Mouse (Mus musculus) heart, embryonic 16.5 days (tissue): Measurements from ENCODE around the gene Ddo. TPM values are rescaled to one million over a fixed set of nuclear protein-coding genes. Genes with fewer than 3 reads are reported as not detected.

Source experiments
- ATAC-seq: fragments of 200-750 bp; cut with Nextera tagmentation; replicated peaks from 2 replicates; pipeline ENCODE4 v1.8.0; 2017; ENCODE audit warnings: moderate number of reproducible peaks; ENCODE audit not compliant: insufficient read depth, low FRiP score; ENCODE audit errors: extremely low read depth
- H3K27ac ChIP-seq: fragments of 300-500 bp; sonication (generic); 2 replicates; pipeline ENCODE4 v1.5.1; 2014; ENCODE audit warnings: mild to moderate bottlenecking, low read length, control low read depth, moderate library complexity
- H3K27me3 ChIP-seq: fragments of 300-500 bp; sonication (generic); 2 replicates; pipeline ENCODE4 v1.6.1; 2014; ENCODE audit warnings: low read length, mixed read lengths; ENCODE audit not compliant: control insufficient read depth, insufficient read depth
- H3K36me3 ChIP-seq: fragments of 300-500 bp; sonication (generic); 2 replicates; pipeline ENCODE4 v1.6.1; 2014; ENCODE audit not compliant: control insufficient read depth, insufficient read depth
- H3K4me1 ChIP-seq: fragments of 300-500 bp; sonication (generic); 2 replicates; pipeline ENCODE4 v1.6.1; 2014; ENCODE audit warnings: low read length, mixed read lengths; ENCODE audit not compliant: control insufficient read depth, insufficient read depth
- H3K4me2 ChIP-seq: fragments of 300-500 bp; sonication (generic); 2 replicates; pipeline ENCODE4 v1.6.1; 2014; ENCODE audit warnings: low read depth, mild to moderate bottlenecking, control low read depth, low read length
- H3K4me3 ChIP-seq: fragments of 300-500 bp; sonication (generic); 2 replicates; pipeline ENCODE4 v1.5.1; 2014; ENCODE audit warnings: mild to moderate bottlenecking, control low read depth, low read length
- H3K9ac ChIP-seq: fragments of 300-500 bp; sonication (generic); 2 replicates; pipeline ENCODE4 v1.6.1; 2014; ENCODE audit warnings: low read length, control low read depth
- H3K9me3 ChIP-seq: fragments of 300-500 bp; sonication (generic); replicated peaks from 2 replicates; pipeline ENCODE4 v1.6.1; 2016; ENCODE audit warnings: low read length; ENCODE audit not compliant: control insufficient read depth
- WGBS: fragments of 180-500 bp; shearing (Covaris S2); extraction: QIAGEN DNeasy Blood & Tissue Kit; methylation state at CpG from one replicate; pipeline ENCODE4 v1.1.7; 2014; 5-methylcytosine and 5-hydroxymethylcytosine counted together
- polyA plus RNA-seq: library from polyadenylated mRNA; unstranded; fragments of >200 nt; fragmentation: Nextera tagmentation; extraction: Ambion mirVana; gene quantifications from 2 replicates; pipeline ENCODE4 v1.2.1, GENCODE M21; 2015

Gene Ddo
- polyA plus RNA-seq, 1 experiment from 2014 or later, result 27.3 TPM

DNA sequence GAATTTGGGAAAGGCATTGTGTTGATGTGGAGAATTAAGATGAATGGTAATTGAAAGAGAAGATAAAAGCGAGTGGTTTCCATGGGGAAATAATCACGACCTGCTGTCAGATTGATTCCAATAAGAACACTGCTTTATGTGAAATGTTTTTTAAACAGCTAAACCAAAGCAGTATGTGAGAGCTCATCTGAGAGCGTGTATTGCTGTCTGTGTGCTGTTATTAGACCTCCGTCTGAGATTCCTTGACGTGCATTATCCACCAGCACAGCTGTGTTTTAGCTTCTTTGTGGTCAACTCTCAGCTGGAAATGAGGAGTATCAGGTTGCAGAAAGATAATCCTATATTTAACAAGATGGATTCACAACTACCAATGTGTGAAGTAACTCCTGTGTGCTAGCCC lies 97.2 kb downstream of the Ddo start:
- Histone ChIP-seq H3K9ac (no peak overlapping the region), H3K27me3 (no peaks in the 10 kb centered on the region), H3K4me3 (no peak overlapping the region), H3K4me2 (no peak overlapping the region), H3K9me3 (no peaks in the 10 kb centered on the region), H3K27ac (no peak overlapping the region), H3K36me3 (no peaks in the 10 kb centered on the region), H3K4me1 (no peaks in the 10 kb centered on the region)
- ATAC-seq, result no peak
- 66% methylated on average over 5 of the region's 5 CpGs for WGBS

DNA sequence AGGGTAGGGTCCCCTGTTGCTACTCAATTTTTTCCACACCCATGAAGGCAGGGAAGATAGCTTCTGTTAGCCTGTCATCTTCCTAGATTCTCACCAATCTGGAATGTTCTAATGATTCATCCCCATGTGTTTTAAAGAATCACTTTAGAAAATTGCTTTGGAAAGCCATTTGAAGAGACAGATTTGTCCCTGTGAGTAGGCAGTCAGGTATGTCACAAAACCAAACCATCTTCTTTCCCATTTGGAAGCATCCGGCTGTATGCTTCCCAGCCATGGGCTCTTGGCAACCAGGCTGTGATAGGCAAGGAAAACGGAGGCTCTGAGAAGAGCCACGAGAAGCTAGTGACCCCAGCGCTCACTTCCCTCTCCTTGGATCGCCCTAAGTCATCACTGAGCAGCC lies 100.4 kb downstream of the Ddo start:
- Histone ChIP-seq H3K9ac (no peak overlapping the region), H3K4me3 (no peak overlapping the region), H3K27me3 (no peaks in the 10 kb centered on the region), H3K4me1 (no peaks in the 10 kb centered on the region), H3K9me3 (no peaks in the 10 kb centered on the region), H3K27ac (no peak overlapping the region), H3K4me2 (no peak overlapping the region), H3K36me3 (no peaks in the 10 kb centered on the region)
- 71% methylated on average over 5 of the region's 5 CpGs for WGBS
- ATAC-seq, result no peak

Other genes starting within 250 kb of the Ddo start
- not detected in 2 replicates for gene Slc22a16, start 59.7 kb upstream of the Ddo start, polyA plus RNA-seq
- 2.1 and 2.5 TPM in 2 replicates for gene Mettl24, start 53.3 kb downstream of the Ddo start, polyA plus RNA-seq